Mouse (Mus musculus): ENCODE measurements around the gene E2f1.

Gene E2f1

GRCm38 (mm10) chr2:154551927-154552326 is 17.8 kb downstream of the E2f1 start:
- no peak for DNase-seq (ENCODE audit: low read depth, low spot score)

- DNase-seq (ENCODE audit: low read depth, low spot score): no peak
Measured at GRCm38 (mm10) chr2:154551476-154551875, 18.2 kb downstream of the E2f1 start, which contains the start of gene Actl10. Actl10 (plus strand) TSS chr2:154551776.

GRCm38 (mm10) chr2:154550937-154551336 is 18.8 kb downstream of the E2f1 start:
- no peak for DNase-seq (ENCODE audit: low read depth, low spot score)

GRCm38 (mm10) chr2:154549886-154550189 is 19.9 kb downstream of the E2f1 start:
- DNase-seq (ENCODE audit: low read depth, low spot score): no peak

- DNase-seq (ENCODE audit: low read depth, low spot score): peak; percentile 61
Measured at GRCm38 (mm10) chr2:154549127-154549885, 20.4 kb downstream of the E2f1 start.

- DNase-seq (ENCODE audit: low read depth, low spot score): no peak
Measured at GRCm38 (mm10) chr2:154548688-154549087, 21.0 kb downstream of the E2f1 start.

GRCm38 (mm10) chr2:154546711-154547110 is 23.0 kb downstream of the E2f1 start, which contains the start of gene 1700003F12Rik:
1700003F12Rik (plus strand) TSS chr2:154547085.
- DNase-seq (ENCODE audit: low read depth, low spot score): no peak

- DNase-seq (ENCODE audit: low read depth, low spot score): no peak
Measured at GRCm38 (mm10) chr2:154543567-154544347, 25.9 kb downstream of the E2f1 start.

GRCm38 (mm10) chr2:154541630-154542029 is 28.1 kb downstream of the E2f1 start:
- no peak for DNase-seq (ENCODE audit: low read depth, low spot score)

- DNase-seq (ENCODE audit: low read depth, low spot score): peak; percentile 38
Measured at GRCm38 (mm10) chr2:154539720-154540119, 30.0 kb downstream of the E2f1 start.

GRCm38 (mm10) chr2:154538710-154539109 is 31.0 kb downstream of the E2f1 start:
- no peak for DNase-seq (ENCODE audit: low read depth, low spot score)

GRCm38 (mm10) chr2:154538310-154538709 is 31.4 kb downstream of the E2f1 start:
- DNase-seq (ENCODE audit: low read depth, low spot score): no peak

GRCm38 (mm10) chr2:154534704-154535270 is 34.9 kb downstream of the E2f1 start:
- no peak for DNase-seq (ENCODE audit: low read depth, low spot score)

GRCm38 (mm10) chr2:154532888-154533287 is 36.8 kb downstream of the E2f1 start:
- no peak for DNase-seq (ENCODE audit: low read depth, low spot score)

GRCm38 (mm10) chr2:154526531-154526930 is 43.2 kb downstream of the E2f1 start:
- DNase-seq (ENCODE audit: low read depth, low spot score): no peak

- DNase-seq (ENCODE audit: low read depth, low spot score): no peak
Measured at GRCm38 (mm10) chr2:154525285-154525684, 44.4 kb downstream of the E2f1 start.

- DNase-seq (ENCODE audit: low read depth, low spot score): no peak
Measured at GRCm38 (mm10) chr2:154522334-154522733, 47.4 kb downstream of the E2f1 start.

- DNase-seq (ENCODE audit: low read depth, low spot score): no peak
Measured at GRCm38 (mm10) chr2:154521449-154521848, 48.2 kb downstream of the E2f1 start.

- no peak for DNase-seq (ENCODE audit: low read depth, low spot score)
Measured at GRCm38 (mm10) chr2:154517424-154517823, 52.3 kb downstream of the E2f1 start.

GRCm38 (mm10) chr2:154516944-154517343 is 52.7 kb downstream of the E2f1 start:
- no peak for DNase-seq (ENCODE audit: low read depth, low spot score)

GRCm38 (mm10) chr2:154510141-154510540 is 59.6 kb downstream of the E2f1 start:
- no peak for DNase-seq (ENCODE audit: low read depth, low spot score)
